Mouse (Mus musculus) lung, adult 10 weeks (tissue): ENCODE data around the gene Il2ra. TPM values are rescaled to one million over a fixed set of nuclear protein-coding genes. Genes with fewer than 3 reads are reported as not detected.

Source experiments
- polyA plus RNA-seq: library from polyadenylated mRNA; stranded (reverse); fragments of 350-450 nt; fragmentation: Illumina TruSeq; extraction: RNeasy Lipid Tissue Mini Kit (QIAGEN cat#74804); gene quantifications from one replicate; pipeline ENCODE4 v1.2.3, GENCODE M21; 2014; ENCODE audit warnings: low read depth, low replicate concordance; ENCODE audit not compliant: insufficient read depth

The Il2ra gene
- polyA plus RNA-seq, result 0.64 TPM

DNA sequence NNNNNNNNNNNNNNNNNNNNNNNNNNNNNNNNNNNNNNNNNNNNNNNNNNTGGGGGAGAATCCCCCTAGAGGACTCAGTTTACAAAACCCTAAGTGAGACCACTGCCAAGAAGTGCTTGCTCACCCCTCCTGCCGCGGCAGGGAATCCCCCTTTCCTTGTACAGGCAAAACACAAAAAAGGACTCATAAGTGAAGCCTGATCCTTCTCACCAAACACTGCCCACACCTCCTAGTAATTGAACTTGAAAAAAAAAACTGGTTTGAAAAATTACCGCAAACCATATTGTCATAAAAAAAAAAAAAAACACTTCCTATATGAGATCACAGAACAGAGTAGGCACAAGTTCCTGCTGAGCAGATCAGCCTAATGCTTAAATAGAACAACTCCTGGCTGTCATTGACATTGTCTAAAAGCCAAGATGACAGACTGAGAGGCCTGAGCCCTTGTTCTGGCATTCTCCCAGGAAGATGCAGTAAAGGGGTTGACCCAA lies at the start of gene Il2ra:
TSS of gene Il2ra (plus strand) at position 357 of the 491 bp plus-strand sequence.

DNA sequence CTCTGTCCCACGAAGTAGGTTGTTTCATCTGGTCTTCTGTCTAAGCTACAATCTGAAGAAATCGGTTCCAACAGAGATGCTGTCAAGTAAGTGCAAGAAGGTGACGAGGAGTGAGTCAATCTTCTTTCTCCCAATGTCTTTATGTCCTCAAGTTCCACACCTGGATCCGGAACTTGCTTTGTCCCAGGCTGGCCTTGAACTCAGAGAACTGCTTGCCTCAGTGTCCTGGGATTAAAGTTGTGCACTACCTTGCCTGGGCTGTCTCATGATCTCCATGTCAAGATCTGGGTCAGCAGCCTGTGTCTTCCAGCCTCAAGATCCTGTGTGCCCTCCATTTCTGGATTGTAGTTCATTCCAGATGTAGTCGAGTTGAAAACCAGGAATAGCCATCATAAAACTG lies 38.6 kb upstream of the Il2ra start, which contains the start of gene Rbm17:
TSS of gene Rbm17 (minus strand) at position 101 of the 400 bp plus-strand sequence.

DNA sequence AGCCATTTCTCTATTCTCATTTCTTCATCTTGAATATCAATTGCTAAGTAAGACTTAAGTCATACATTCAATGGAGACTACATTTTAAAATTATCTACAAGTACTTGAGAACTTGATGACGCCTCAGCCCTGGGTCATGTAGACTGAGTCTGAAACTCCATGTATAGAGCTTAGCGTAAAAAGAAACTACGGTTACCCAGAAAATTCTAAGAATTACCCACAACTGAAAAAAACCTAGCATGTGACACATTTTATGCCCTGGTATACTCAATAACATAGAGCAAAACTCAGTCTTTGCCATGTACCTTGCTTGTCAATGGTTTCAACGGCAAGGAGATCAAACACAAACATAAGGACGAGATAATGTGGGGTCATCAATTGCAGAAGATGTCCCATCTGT lies 16.7 kb upstream of the Il2ra start, which contains the start of gene Gm17490:
TSS of gene Gm17490 (minus strand) at position 375 of the 400 bp plus-strand sequence.

GRCm38 (mm10) chr2:11705201-11706025 lies 62.8 kb downstream of the Il2ra start, which contains the start of gene Il15ra:
Il15ra (plus strand) TSS chr2:11705290.

Other genes with a start within 250 kb of the Il2ra start
- gene Pfkfb3, start 88.7 kb upstream of the Il2ra start, polyA plus RNA-seq, result 15.3 TPM
- 50.4 TPM for gene Rbm17, start 38.7 kb upstream of the Il2ra start, polyA plus RNA-seq
- gene Gm17490, start 16.5 kb upstream of the Il2ra start, polyA plus RNA-seq, result not detected
- gene Il15ra, start 62.5 kb downstream of the Il2ra start, polyA plus RNA-seq, result 7.5 TPM
- 27.2 TPM for gene Fbh1, start 134.8 kb downstream of the Il2ra start, polyA plus RNA-seq
- 20.0 TPM for gene Ankrd16, start 135.1 kb downstream of the Il2ra start, polyA plus RNA-seq